Mouse (Mus musculus): ENCODE results near the gene Zfp213. TPM values are rescaled to one million over a fixed set of nuclear protein-coding genes. Genes with fewer than 3 reads are reported as not detected.
"Not testable (repeated sequence)": the region's sequence is repeated elsewhere in the genome, so short reads cannot be mapped to it uniquely, and the experiment has no call there.

Gene Zfp213
- polyA plus RNA-seq, 1 experiment from 2014 or later: 5.5 TPM

DNA sequence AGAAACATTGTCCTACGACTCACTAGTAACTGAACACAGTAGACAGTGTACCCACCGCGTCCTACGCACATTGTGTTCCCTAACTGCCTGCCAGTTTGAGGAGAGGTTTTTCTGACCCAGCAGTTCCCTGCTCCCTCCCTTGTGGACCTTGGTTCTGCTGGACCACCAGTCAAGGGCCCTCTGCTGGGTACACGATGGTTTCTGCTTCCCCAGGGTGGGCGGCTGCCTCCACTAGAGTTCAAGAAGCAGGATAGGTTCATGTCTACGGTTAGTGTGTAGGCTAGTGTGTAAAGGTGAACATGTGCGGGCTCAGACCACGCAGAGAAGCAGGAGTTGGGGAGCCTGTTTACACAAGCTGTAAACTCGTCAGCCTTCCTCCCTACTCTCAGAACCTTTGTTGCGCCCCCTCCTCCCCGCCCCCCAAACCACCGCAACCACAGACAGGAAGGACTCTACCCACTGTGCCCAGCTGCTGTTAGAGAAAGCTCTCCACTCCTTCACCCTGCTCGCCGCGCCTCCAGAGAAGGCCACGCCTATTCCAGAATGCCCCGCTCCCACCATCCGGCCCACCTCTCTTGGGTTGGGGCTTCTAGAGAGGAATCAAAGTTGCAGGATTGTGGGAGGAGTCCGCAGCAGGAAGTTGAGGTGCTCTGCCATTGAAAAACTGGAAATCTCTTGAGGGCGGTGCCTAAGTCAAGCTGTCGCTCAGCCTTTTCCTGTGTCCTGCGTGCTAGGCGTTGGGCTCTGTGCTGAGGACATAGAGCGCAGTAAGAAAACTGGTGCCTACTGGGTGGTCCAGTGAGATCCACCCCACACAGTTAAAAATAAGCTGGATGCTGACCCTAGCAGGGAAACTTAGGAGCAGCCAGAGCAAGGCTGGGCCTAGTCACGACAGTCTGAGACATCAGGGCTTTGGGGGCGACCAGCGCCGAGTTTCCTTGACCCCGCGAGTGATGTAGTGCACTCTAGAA, 34.8 kb upstream of the Zfp213 start, which contains the start of gene Zfp13:
Gene Zfp13, minus strand, starts transcription at position 906 of the 971 bp plus-strand sequence.
- Histone ChIP-seq H3K4me2 (peak within 1 kb of the TSS; percentile 79), H3K27ac (replicated peaks) (peak within 1 kb of the TSS; percentile 73), H3K9me3 (replicated peaks) (no peaks in the 10 kb centered on the region), H3K4me3 (replicated peaks) (peak within 1 kb of the TSS; percentile 56), H3K27me3 (no peaks in the 10 kb centered on the region), H3K4me1 (replicated peaks) (peaks cover 18% of the 10 kb centered on the region), H3K36me3 (replicated peaks) (no peaks in the 10 kb centered on the region), H3K9ac (peak within 1 kb of the TSS; percentile 55)
- peak; percentile 89 for ATAC-seq (ENCODE audit: insufficient read depth)
- 3% methylated on average over 30 of the region's 31 CpGs for WGBS (ENCODE audit: insufficient replicate concordance)

DNA sequence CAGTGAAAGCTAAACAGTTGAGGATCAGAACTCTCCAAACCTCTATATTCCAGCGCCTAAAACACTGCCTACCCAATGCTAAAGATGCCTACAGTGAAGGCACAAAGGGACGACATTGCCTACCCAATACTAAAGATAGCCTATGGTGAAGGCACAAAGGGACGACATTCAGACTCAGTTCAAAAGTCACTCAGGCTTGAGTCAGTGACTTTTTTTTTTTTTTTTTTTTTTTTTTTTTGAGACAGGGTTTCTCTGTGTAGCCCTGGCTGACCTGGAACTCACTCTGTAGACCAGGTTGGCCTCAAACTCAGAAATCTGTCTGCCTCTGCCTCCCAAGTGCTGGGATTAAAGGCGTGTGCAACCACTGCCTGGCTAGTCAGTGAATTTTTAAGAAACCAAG, 31.1 kb upstream of the Zfp213 start:
- H3K9me3 ChIP-seq (replicated peaks); H3K27ac ChIP-seq (replicated peaks); ATAC-seq (ENCODE audit: insufficient read depth); H3K4me2 ChIP-seq; H3K9ac ChIP-seq; H3K36me3 ChIP-seq (replicated peaks); H3K27me3 ChIP-seq; H3K4me3 ChIP-seq (replicated peaks): not testable (repeated sequence)
- WGBS (ENCODE audit: insufficient replicate concordance): 53% methylated on average over 4 of the region's 4 CpGs
- H3K4me1 ChIP-seq (replicated peaks): peaks cover 31% of the 10 kb centered on the region

DNA sequence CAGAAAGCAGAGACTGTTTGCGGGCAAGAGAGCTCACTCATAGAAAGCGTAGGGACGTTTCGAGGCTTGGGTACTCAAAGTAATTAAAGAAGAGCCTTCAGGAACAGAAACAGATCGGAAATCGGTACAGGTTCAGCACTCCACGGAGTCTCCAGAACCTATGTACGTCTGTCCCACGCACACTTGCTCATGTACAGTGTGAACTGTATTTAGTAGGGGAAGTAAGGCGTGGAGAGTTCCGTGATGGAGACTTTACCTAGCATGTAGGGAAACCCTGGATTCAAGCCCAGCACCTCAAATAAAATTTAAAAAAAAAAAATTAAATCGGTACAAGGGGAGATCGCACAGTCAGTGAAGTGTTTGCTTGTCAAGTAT, 28.9 kb upstream of the Zfp213 start:
- Histone ChIP-seq H3K36me3 (replicated peaks) (no peaks in the 10 kb centered on the region), H3K4me1 (replicated peaks) (peaks cover 13% of the 10 kb centered on the region), H3K4me2 (peak overlapping the region; percentile 86), H3K4me3 (replicated peaks) (peak overlapping the region; percentile 64), H3K9me3 (replicated peaks) (no peaks in the 10 kb centered on the region), H3K27me3 (no peaks in the 10 kb centered on the region), H3K9ac (peak overlapping the region; percentile 54), H3K27ac (replicated peaks) (0 out of 2 replicates have a peak overlapping the region, but pooled peaks have one; percentile 33)
- WGBS (ENCODE audit: insufficient replicate concordance): 8% methylated on average over 13 of the region's 13 CpGs
- peak; percentile 58 for ATAC-seq (ENCODE audit: insufficient read depth)

DNA sequence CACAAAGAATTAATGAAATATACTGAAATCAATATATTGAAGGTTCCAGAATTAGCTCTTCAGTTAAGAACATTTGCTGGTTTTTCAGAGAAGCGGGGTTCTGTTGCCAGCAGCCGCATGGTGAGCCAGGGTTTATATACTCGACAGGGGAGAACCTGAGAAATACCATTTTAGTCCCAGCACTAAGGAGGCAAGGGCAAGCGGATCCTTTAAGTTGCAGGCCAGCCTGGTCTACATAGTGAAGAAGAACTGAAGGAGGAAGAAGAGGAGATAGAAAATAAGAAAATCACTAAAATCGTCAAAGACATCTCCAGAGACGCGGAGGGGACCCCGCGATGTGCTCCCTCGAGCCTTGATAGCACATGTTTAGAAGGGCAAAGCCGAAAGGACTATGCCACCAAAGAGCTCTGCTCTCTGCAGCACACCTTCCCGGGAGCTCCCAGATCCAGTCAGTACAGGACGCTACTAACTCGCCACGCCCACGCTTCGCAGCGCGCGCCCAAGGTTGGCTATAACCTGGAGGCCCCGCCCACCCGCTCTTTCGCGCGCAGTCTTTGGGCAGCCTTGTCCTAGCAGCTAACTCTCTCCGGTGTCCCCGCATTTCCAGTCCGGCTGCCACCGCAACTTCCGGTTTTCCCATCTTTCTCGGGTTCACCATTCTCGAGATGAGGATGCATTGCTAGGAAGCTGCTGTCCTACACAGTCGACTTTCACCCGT, 28.3 kb upstream of the Zfp213 start:
- H3K36me3 ChIP-seq (replicated peaks): no peaks in the 10 kb centered on the region
- no peaks in the 10 kb centered on the region for H3K27me3 ChIP-seq
- H3K4me1 ChIP-seq (replicated peaks): peaks cover 13% of the 10 kb centered on the region
- peak overlapping the region; percentile 64 for H3K4me3 ChIP-seq (replicated peaks)
- no peaks in the 10 kb centered on the region for H3K9me3 ChIP-seq (replicated peaks)
- H3K4me2 ChIP-seq: peak overlapping the region; percentile 86
- WGBS (ENCODE audit: insufficient replicate concordance): 7% methylated on average over 34 of the region's 34 CpGs
- peak overlapping the region; percentile 54 for H3K9ac ChIP-seq
- ATAC-seq (ENCODE audit: insufficient read depth): peak; percentile 100
- peak overlapping the region; percentile 33; the same call in 1 of the 2 replicates for H3K27ac ChIP-seq (replicated peaks)

DNA sequence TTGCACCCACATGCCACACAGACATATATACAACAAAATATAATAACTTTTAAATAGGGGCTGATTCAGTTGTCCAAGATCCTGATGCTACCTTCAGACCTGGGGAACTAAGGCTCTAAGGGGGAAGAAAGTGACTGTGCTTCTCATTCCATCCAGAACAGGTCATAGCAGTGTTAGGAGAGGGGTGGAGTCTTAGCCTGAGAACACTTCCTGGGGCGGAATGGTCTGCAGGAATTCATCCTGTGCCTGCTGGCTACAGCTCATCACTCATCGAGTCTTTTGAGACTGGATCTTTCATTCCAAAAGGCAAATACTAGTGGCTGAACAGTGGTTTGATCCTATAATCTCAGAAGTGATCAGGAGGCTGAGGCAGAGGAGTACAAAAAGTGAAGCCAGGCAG, 23.2 kb upstream of the Zfp213 start:
- Histone ChIP-seq H3K27ac (replicated peaks) (no peak overlapping the region), H3K9me3 (replicated peaks) (no peaks in the 10 kb centered on the region), H3K9ac (no peak overlapping the region), H3K27me3 (peaks cover 18% of the 10 kb centered on the region), H3K4me2 (no peak overlapping the region), H3K4me1 (replicated peaks) (peaks cover 3% of the 10 kb centered on the region), H3K36me3 (replicated peaks) (no peaks in the 10 kb centered on the region), H3K4me3 (replicated peaks) (no peak overlapping the region)
- ATAC-seq (ENCODE audit: insufficient read depth): no peak
- 64% methylated on average over 2 of the region's 2 CpGs for WGBS (ENCODE audit: insufficient replicate concordance)

DNA sequence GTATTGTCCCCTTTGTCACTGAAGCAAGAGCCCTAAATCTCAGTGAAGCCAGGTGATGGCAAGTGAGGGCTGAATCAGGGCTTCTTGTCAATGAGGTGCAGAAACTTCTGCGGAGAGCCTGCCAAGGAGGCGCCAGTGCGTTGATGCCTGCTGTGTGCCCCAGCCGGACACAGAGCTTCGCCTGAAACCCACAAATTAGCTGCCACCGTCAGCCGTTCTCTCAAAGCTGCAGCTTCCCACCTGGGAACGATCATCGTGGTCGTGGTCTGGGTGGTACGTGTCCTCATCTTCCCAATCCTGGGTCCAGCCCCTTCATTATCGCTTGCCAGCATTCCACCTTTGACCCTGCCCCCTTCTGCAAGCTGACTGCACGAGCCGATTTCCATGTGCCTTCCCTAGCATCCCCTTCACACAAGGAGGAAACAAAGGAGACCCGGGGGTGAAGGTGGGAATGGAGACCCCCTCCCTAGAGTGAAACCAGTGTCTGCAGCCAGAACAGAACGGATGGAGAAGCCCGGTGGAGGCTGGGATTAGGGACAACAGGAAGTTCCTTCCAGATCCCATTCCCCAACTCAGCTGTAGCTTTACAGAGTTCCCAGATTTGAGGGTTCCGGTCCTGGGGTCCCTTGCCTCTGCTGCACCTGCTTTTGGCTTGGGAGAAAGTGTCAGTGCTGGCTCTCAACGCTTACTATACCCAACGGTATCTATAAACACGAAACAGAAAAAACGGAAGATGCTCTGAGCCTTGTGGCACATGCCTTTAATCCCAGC, 21.9 kb upstream of the Zfp213 start:
- Histone ChIP-seq H3K9me3 (replicated peaks) (no peaks in the 10 kb centered on the region), H3K4me1 (replicated peaks) (no peaks in the 10 kb centered on the region), H3K27me3 (peaks cover 18% of the 10 kb centered on the region), H3K36me3 (replicated peaks) (no peaks in the 10 kb centered on the region), H3K4me3 (replicated peaks) (peak overlapping the region; percentile 53), H3K27ac (replicated peaks) (no peak overlapping the region), H3K4me2 (peak overlapping the region; percentile 56), H3K9ac (0 out of 2 replicates have a peak overlapping the region, but pooled peaks have one; percentile 15)
- 3% methylated on average over 22 of the region's 22 CpGs for WGBS (ENCODE audit: insufficient replicate concordance)
- no peak; the same call in 1 of the 2 replicates for ATAC-seq (ENCODE audit: insufficient read depth)

DNA sequence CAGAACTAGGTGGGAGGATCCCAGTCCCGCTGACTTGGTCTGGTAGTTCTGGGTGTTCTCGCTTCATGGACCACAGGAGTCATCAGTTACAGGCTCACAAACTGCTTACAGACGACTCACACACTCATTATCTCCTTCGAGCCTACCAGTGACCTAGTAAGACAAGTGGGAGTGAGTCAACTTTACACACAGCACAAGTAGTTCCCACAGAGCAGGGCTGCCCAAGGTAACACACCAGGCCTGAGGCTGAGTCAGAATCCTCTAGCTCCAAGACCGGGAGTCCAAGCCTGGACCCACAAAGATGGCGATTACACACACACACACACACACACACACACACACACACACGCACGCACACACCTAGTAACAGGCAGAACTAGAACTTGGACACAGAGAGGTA, 20.7 kb upstream of the Zfp213 start:
- Histone ChIP-seq H3K4me2 (peak overlapping the region; percentile 56; the same call in 1 of the 2 replicates), H3K27me3 (peaks cover 18% of the 10 kb centered on the region), H3K4me3 (replicated peaks) (no peak overlapping the region), H3K27ac (replicated peaks) (no peak overlapping the region), H3K4me1 (replicated peaks) (no peaks in the 10 kb centered on the region), H3K36me3 (replicated peaks) (0 out of 2 replicates have a peak, but pooled peaks cover 4% of the 10 kb centered on the region), H3K9ac (no peak overlapping the region), H3K9me3 (replicated peaks) (no peaks in the 10 kb centered on the region)
- 58% methylated on average over 8 of the region's 8 CpGs for WGBS (ENCODE audit: insufficient replicate concordance)
- ATAC-seq (ENCODE audit: insufficient read depth): no peak

DNA sequence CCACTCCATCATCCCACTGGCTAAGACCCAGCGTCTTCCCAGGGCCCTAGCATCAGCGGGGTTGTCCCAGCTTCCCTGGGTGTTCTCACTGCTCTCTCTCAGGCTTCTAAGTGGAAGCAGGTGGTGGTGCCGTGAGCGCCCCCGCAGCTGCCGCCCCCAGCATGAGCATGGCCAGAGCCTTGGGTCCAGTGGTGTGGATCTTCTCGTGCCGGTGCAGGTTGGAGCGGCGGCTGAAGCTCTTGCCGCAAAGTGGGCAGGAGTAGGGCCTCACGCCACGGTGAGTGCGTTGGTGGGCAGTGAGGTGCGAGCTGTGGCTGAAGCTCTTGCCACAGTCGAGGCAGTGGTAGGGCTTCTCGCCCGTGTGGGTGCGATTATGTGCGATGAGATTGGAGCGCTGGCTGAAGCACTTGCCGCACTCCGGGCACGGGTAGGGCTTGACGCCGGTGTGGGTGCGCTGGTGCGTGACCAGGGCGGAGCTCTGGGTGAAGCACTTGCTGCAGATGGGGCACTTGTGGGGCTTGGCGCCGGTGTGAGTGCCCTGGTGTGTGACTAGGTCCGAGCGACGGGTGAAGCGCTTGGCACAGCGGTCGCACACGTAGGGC, 12.0 kb upstream of the Zfp213 start:
- Histone ChIP-seq H3K27ac (replicated peaks) (no peak overlapping the region), H3K27me3 (no peaks in the 10 kb centered on the region), H3K9ac (no peak overlapping the region), H3K4me3 (replicated peaks) (no peak overlapping the region), H3K36me3 (replicated peaks) (0 out of 2 replicates have a peak, but pooled peaks cover 17% of the 10 kb centered on the region), H3K4me1 (replicated peaks) (no peaks in the 10 kb centered on the region), H3K4me2 (no peak overlapping the region), H3K9me3 (replicated peaks) (no peaks in the 10 kb centered on the region)
- WGBS (ENCODE audit: insufficient replicate concordance): 84% methylated on average over 38 of the region's 38 CpGs
- 0 out of 2 replicates have a peak, but pooled peaks have one; percentile 19 for ATAC-seq (ENCODE audit: insufficient read depth)

DNA sequence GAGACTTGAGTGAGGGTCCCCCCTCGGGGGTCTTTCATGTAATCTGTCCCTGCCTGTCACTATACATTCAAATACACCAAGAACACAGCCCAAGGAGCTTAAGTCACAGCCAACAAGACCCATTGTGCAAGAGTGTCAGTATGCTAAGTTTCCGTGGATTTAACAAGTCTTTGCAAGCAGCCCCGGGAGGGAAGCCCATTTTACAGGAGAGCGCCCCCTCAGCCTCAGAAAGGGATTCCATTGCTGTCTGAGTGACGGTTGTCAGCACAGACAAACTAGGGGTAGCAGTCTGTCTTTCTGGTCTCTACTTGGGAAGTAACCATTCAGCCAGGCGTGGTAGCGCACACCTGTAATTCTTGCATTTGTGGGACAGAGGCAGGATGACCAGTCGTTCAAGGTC, 10.1 kb upstream of the Zfp213 start:
- Histone ChIP-seq H3K4me2 (no peak overlapping the region), H3K9ac (no peak overlapping the region), H3K4me1 (replicated peaks) (no peaks in the 10 kb centered on the region), H3K27ac (replicated peaks) (no peak overlapping the region), H3K4me3 (replicated peaks) (no peak overlapping the region), H3K36me3 (replicated peaks) (0 out of 2 replicates have a peak, but pooled peaks cover 13% of the 10 kb centered on the region), H3K27me3 (no peaks in the 10 kb centered on the region), H3K9me3 (replicated peaks) (no peaks in the 10 kb centered on the region)
- 69% methylated on average over 8 of the region's 8 CpGs for WGBS (ENCODE audit: insufficient replicate concordance)
- no peak for ATAC-seq (ENCODE audit: insufficient read depth)

DNA sequence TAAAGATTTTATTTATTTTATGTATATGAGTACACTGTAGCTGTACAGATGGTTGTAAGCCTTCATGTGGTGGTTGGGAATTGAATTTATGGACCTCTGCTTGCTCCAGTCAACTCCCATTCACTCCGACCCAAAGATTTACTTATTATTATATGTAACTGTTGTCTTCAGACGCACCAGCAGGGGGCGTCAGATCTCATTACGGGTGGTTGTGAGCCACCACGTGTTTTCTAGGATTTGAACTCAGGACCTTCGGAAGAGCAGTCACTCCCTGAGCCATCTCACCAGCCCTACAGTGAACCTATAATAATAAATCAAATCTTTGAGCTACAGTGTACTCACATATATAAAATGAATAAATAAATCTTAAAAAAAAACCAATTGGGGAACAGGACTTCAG, 8.0 kb upstream of the Zfp213 start:
- Histone ChIP-seq H3K4me1 (replicated peaks) (no peaks in the 10 kb centered on the region), H3K9ac (no peak overlapping the region), H3K4me2 (no peak overlapping the region), H3K9me3 (replicated peaks) (no peaks in the 10 kb centered on the region), H3K27me3 (no peaks in the 10 kb centered on the region), H3K4me3 (replicated peaks) (no peak overlapping the region), H3K36me3 (replicated peaks) (0 out of 2 replicates have a peak, but pooled peaks cover 13% of the 10 kb centered on the region), H3K27ac (replicated peaks) (no peak overlapping the region)
- 63% methylated on average over 6 of the region's 6 CpGs for WGBS (ENCODE audit: insufficient replicate concordance)
- ATAC-seq (ENCODE audit: insufficient read depth): no peak

Data from liver, embryonic 15.5 days (tissue).